Mouse (Mus musculus) cortical plate, adult 2 months (tissue): ENCODE measurements at regions not wholly inside any gene's neighbourhood (a gene's known extent, or its start where the extent isn't known, plus 50 kb on each side); places are given as distances from the start of the nearest gene placed in this dataset.

Experiments used
- CTCF ChIP-seq: fragments of 200-500 bp; IDR thresholded peaks from 2 replicates; pipeline ENCODE4 v1.5.1; 2011; ENCODE audit warnings: mild to moderate bottlenecking, control low read depth, low read length; ENCODE audit not compliant: insufficient read depth; ENCODE audit errors: extremely low read depth
- POLR2A ChIP-seq: fragments of 200-500 bp; IDR thresholded peaks from 2 replicates; pipeline ENCODE4 v1.6.1; 2011; ENCODE audit warnings: mild to moderate bottlenecking, low read length, control low read depth; ENCODE audit not compliant: insufficient read depth; ENCODE audit errors: extremely low read depth

DNA sequence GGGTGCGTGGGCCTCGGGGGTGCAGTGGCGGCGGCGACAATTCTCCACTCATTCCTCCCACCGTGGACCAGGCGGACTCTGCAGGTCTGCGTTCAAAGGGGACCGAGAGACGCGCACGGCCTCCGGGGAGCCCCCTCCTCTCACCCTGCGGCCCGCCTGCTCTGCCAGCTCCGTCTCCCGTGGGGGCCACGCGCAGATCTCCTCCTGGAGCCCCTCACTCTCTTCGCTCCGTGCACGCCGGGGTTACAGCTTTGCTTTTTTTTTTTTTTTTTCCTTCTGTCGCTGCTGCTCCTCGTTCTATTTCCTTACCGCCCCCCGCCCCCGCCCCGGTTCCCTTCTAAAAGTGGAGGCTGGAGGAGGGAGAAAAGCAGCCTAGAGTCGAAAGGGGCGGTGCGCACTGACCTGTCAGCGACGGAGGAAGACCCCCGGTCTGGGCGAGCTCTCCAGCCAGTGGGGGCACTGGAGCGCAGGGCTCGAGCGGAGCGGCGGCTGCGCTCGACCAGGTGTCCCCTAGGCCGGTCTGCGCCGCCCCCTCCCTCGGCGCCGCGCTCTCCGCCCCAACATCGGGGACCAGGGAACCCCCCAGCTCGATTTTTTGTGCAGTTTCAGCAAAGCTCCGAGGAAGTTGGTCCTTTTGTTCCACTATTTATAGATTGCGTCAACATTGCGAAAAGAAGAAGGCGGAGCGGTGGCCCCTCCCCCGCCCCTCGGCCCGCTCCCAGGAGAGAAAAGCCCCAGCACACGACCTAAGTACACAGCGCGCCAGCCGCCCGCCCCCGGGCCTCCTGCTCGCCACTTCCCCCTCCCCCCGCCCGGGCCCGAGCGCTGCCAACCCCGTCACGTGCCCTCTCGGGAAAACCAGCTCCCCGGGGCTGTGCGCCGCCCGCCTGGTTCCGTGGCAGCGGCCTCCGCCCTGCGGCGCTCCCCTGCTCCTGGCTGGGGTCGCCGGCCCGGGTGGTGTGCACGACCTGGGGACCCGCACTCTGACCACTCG is 74.7 kb downstream of the Kcnrg start:
- TF ChIP-seq POLR2A = 0 out of 2 replicates have a peak, but pooled peaks have one; percentile 8
- no peak for TF ChIP-seq CTCF
